Mouse (Mus musculus): ENCODE measurements around the gene Herpud1. TPM values are rescaled to one million over a fixed set of nuclear protein-coding genes. Genes with fewer than 3 reads are reported as not detected.

Gene Herpud1
- total and polyA plus RNA-seq, 3 experiments, result 124 to 257 (median 206) TPM

DNA sequence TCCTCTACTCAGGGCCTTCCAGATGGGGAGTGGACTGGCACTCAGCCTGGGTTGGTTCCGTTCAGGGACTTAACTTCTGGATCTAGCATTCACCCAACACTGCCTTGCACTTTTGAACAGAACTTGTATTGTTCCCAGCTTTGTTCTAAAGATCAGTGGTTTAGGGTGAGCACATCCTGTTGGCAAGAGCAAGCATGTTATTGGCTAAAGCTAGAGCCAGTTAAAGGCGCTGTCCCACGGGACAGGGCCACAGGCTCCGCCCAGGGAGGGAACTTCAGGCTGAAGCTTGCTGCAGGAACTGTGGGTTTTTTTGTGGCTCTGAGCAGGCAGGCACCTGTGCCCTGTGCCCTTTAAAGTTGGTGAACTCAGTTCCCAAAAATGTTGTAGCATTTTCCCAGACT lies 22.9 kb upstream of the Herpud1 start:
- no peaks in the 10 kb centered on the region for H3K79me2 ChIP-seq (replicated peaks; ENCODE audit: control insufficient read depth, extremely low read depth, insufficient read depth, poor library complexity, severe bottlenecking)
- peaks cover 28 to 48% of the 10 kb centered on the region in 2 experiments for H3K4me1 ChIP-seq (ENCODE audit: control insufficient read depth in 1 of 2, insufficient read depth in 2 of 2)
- in situ Hi-C loops (cut with MboI; ENCODE audit: low pct_ligation_motif_present, low pct_unique_long_range_greater_than_20kb, low sequenced_read_pairs) (no loop called here), dilution Hi-C loops (cut with MboI; ENCODE audit: extremely low pct_ligation_motif_present, extremely low pct_unique_long_range_greater_than_20kb, low sequenced_read_pairs) (no loop called here)
- H3K4me2 ChIP-seq (ENCODE audit: insufficient read depth, low read depth, poor library complexity, severe bottlenecking), result peak overlapping the region; percentile 65; the same call in 1 of the 2 replicates
- TF ChIP-seq JUN (IDR thresholded peaks at IDR 0.05; ENCODE audit: insufficient read depth, low read depth, low read length) (no peak), BHLHE40 (IDR thresholded peaks at IDR 0.05; ENCODE audit: low read depth, low read length) (peak; percentile 31), EP300 (IDR thresholded peaks at IDR 0.05; ENCODE audit: low read length) (peak; percentile 47), USF2 (conservative IDR thresholded peaks at IDR 0.05; ENCODE audit: low read depth, low read length) (no peak), TBP (conservative IDR thresholded peaks at IDR 0.05; ENCODE audit: low read depth, low read length) (0 out of 2 replicates have a peak, but pooled peaks have one; percentile 47), CHD2 (IDR thresholded peaks at IDR 0.05; ENCODE audit: low read length) (peak; percentile 62; the same call in 1 of the 2 replicates), E2F4 (IDR thresholded peaks at IDR 0.05; ENCODE audit: insufficient replicate concordance, low read depth, low read length) (no peak), ZNF384 (IDR thresholded peaks at IDR 0.05; ENCODE audit: low read depth, low read length) (peak; percentile 62), ELF1 (IDR thresholded peaks at IDR 0.05; ENCODE audit: low read depth, low read length) (peak; percentile 57; the same call in 1 of the 2 replicates), HCFC1 (IDR thresholded peaks at IDR 0.05; ENCODE audit: low read depth, low read length) (peak; percentile 23; the same call in 1 of the 2 replicates), KAT2A (IDR thresholded peaks at IDR 0.05; ENCODE audit: insufficient replicate concordance, low read length) (0 out of 2 replicates have a peak, but pooled peaks have one; percentile 66), GABPA (IDR thresholded peaks at IDR 0.05; ENCODE audit: insufficient replicate concordance, low read depth, low read length) (no peak), MAFK (IDR thresholded peaks at IDR 0.05; ENCODE audit: insufficient replicate concordance, low read length) (0 out of 2 replicates have a peak, but pooled peaks have one; percentile 33), TCF12 (IDR thresholded peaks at IDR 0.05; ENCODE audit: low read depth, low read length) (peak; percentile 73), MEF2A (IDR thresholded peaks at IDR 0.05; ENCODE audit: borderline replicate concordance, low read depth, low read length) (peak; percentile 68; the same call in 1 of the 2 replicates), USF1 (IDR thresholded peaks at IDR 0.05; ENCODE audit: low read depth, low read length) (no peak; the same call in 1 of the 2 replicates), POLR2A (IDR thresholded peaks at IDR 0.05; ENCODE audit: low read depth, low read length) (peak; percentile 64), ETS1 (conservative IDR thresholded peaks at IDR 0.05; ENCODE audit: low read depth, low read length) (peak; percentile 54), IRF4 (IDR thresholded peaks at IDR 0.05; ENCODE audit: low read depth, low read length) (0 out of 2 replicates have a peak, but pooled peaks have one; percentile 21), ZMIZ1 (IDR thresholded peaks at IDR 0.05; ENCODE audit: low read depth, low read length) (no peak), JUND (conservative IDR thresholded peaks at IDR 0.05; ENCODE audit: low read depth, low read length) (peak; percentile 54; the same call in 1 of the 2 replicates), MYC (IDR thresholded peaks at IDR 0.05; ENCODE audit: low read depth, low read length) (peak; percentile 34; the same call in 1 of the 2 replicates)
- H3K9me3 ChIP-seq (replicated peaks; ENCODE audit: low read length), result no peaks in the 10 kb centered on the region
- DNase-seq (ENCODE audit: extremely low read depth), result peak; percentile 93
- no peaks in the 10 kb centered on the region for H3K36me3 ChIP-seq (replicated peaks in 1 of 2; ENCODE audit: control insufficient read depth in 1 of 2, insufficient read depth in 1 of 2, low read length in 1 of 2)
- H3K4me3 ChIP-seq (replicated peaks in 1 of 3; ENCODE audit: low read depth in 2 of 3, low read length in 2 of 3, poor library complexity in 1 of 3), result peak overlapping the region in 2 of 3 experiments; percentile 3 to 32
- H3K9ac ChIP-seq (ENCODE audit: insufficient read depth, low read depth), result peak overlapping the region; percentile 20; the same call in 1 of the 2 replicates
- H3K27ac ChIP-seq (ENCODE audit: insufficient read depth, low read depth), result peak overlapping the region; percentile 68
- no peaks in the 10 kb centered on the region for H3K27me3 ChIP-seq (replicated peaks)
